Mouse (Mus musculus) liver, embryonic 11.5 days (tissue): ENCODE results near the gene Pitpnm1. TPM values are rescaled to one million over a fixed set of nuclear protein-coding genes. Genes with fewer than 3 reads are reported as not detected.
"Not testable (repeated sequence)": the region's sequence is repeated elsewhere in the genome, so short reads cannot be mapped to it uniquely, and the experiment has no call there.

Experiments used
- ATAC-seq: fragments of 200-750 bp; cut with Nextera tagmentation; replicated peaks from 2 replicates; pipeline ENCODE4 v1.8.0; 2017; ENCODE audit warnings: moderate number of reproducible peaks, mild to moderate bottlenecking, moderate TSS enrichment, moderate library complexity; ENCODE audit not compliant: low FRiP score
- DNase-seq: peaks from one replicate; pipeline ENCODE4 v3.0.0-alpha.2; 2017; ENCODE audit warnings: low spot score
- H3K27ac ChIP-seq: fragments of 300-500 bp; sonication (generic); 2 replicates; pipeline ENCODE4 v1.5.1; 2014; ENCODE audit warnings: mild to moderate bottlenecking, low read depth, low read length, control low read depth
- H3K27me3 ChIP-seq: fragments of 300-500 bp; sonication (generic); replicated peaks from 2 replicates; pipeline ENCODE4 v1.6.1; 2014; ENCODE audit warnings: low read length, mixed read lengths; ENCODE audit not compliant: control insufficient read depth, insufficient read depth
- H3K36me3 ChIP-seq: fragments of 300-500 bp; sonication (generic); 2 replicates; pipeline ENCODE4 v1.6.1; 2014; ENCODE audit warnings: mild to moderate bottlenecking, low read length, moderate library complexity, mixed read lengths; ENCODE audit not compliant: control insufficient read depth, insufficient read depth
- H3K4me1 ChIP-seq: fragments of 300-500 bp; sonication (generic); replicated peaks from 2 replicates; pipeline ENCODE4 v1.6.1; 2014; ENCODE audit warnings: low read length, mixed read lengths; ENCODE audit not compliant: control insufficient read depth, insufficient read depth
- H3K4me2 ChIP-seq: fragments of 300-500 bp; sonication (generic); 2 replicates; pipeline ENCODE4 v1.6.1; 2014; ENCODE audit warnings: mild to moderate bottlenecking, control low read depth, moderate library complexity
- H3K4me3 ChIP-seq: fragments of 300-500 bp; sonication (generic); 2 replicates; pipeline ENCODE4 v1.5.1; 2014; ENCODE audit warnings: low read depth, low read length, control low read depth
- H3K9ac ChIP-seq: fragments of 300-500 bp; sonication (generic); 2 replicates; pipeline ENCODE4 v1.6.1; 2014; ENCODE audit warnings: low read depth, low read length, control low read depth
- H3K9me3 ChIP-seq: fragments of 300-500 bp; sonication (generic); 2 replicates; pipeline ENCODE4 v1.6.1; 2016; ENCODE audit warnings: low read length, inconsistent platforms, mixed read lengths; ENCODE audit not compliant: control insufficient read depth
- WGBS: fragments of 180-500 bp; shearing (Covaris S2); extraction: QIAGEN DNeasy Blood & Tissue Kit; methylation state at CpG from one replicate; pipeline ENCODE4 v1.1.7; 2014; 5-methylcytosine and 5-hydroxymethylcytosine counted together
- polyA plus RNA-seq: library from polyadenylated mRNA; unstranded; fragments of >200 nt; fragmentation: Nextera tagmentation; extraction: Ambion mirVana; gene quantifications from 2 replicates; pipeline ENCODE4 v1.2.1, GENCODE M21; 2014

The Pitpnm1 gene
- polyA plus RNA-seq, 1 experiment from 2014 or later, result 8.0 TPM

DNA sequence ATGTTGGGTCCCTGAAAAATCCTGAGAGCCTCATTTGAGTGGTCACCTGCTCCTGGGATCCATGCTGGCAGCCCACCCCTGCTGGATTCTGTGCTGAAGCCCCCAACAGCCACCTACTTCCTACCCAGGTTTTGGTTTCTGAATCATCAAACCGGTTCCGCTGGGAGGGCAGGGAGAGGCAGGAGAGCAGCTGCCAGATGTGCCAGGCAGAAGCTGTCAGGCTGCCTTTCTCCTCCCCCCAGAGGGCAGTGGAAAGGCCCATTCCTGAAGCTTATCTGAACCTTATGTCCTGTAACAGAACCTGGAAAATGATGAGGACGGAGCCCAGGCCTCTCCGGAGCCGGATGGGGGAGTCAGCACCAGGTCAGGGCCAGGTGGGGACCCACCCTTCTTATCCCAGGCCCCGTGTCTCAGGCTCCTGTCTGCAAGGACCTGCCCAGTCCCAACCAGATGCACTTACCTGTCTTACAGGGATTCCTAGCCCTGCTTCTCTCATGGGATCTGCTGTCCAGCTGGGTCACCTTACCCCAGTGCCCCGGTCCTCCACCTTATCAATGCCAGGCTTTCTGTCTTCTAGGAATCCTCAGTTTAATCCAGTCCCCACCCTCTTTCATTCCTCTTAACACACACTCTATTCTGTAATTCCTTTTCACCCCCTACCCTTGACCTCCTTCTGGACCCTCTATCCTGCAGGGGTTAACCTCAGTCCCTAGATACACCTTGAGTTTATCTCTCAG lies 27.1 kb downstream of the Pitpnm1 start:
- Histone ChIP-seq H3K4me3 (peak overlapping the region; percentile 83), H3K4me2 (peak overlapping the region; percentile 87), H3K4me1 (peaks cover 32% of the 10 kb centered on the region), H3K9me3 (no peaks in the 10 kb centered on the region), H3K27me3 (no peaks in the 10 kb centered on the region), H3K9ac (peak overlapping the region; percentile 90), H3K27ac (0 out of 2 replicates have a peak overlapping the region, but pooled peaks have one; percentile 13), H3K36me3 (peaks cover 9% of the 10 kb centered on the region)
- ATAC-seq (no peak), DNase-seq (no peak)
- WGBS, result 68% methylated on average over 7 of the region's 7 CpGs

DNA sequence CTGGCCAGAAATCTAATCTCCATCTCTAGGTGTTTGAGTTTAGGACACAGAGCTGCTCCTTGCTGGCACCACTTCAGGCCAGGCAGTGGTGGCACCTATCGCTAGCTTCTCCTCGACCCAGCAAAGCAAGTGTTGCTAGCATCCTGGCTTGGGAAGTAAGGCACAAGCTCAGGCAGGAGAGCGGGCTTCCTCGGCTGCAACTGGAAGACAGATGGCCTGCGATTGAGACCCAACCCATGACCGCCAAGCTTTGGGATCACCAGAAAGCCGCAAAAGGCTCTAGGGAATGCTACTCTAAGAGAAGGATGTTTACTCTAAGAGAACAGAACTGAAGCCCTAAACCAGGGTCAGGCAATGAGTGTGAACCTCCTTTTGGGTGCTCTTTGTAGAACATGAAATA lies 29.7 kb downstream of the Pitpnm1 start:
- no peak for DNase-seq
- no peaks in the 10 kb centered on the region for H3K27me3 ChIP-seq
- WGBS, result 92% methylated on average over 7 of the region's 7 CpGs
- no peak overlapping the region for H3K4me2 ChIP-seq
- no peaks in the 10 kb centered on the region for H3K9me3 ChIP-seq
- no peak for ATAC-seq
- peaks cover 26% of the 10 kb centered on the region for H3K4me1 ChIP-seq
- H3K4me3 ChIP-seq, result no peak overlapping the region
- H3K27ac ChIP-seq, result no peak overlapping the region
- peaks cover 14% of the 10 kb centered on the region for H3K36me3 ChIP-seq
- H3K9ac ChIP-seq, result no peak overlapping the region

DNA sequence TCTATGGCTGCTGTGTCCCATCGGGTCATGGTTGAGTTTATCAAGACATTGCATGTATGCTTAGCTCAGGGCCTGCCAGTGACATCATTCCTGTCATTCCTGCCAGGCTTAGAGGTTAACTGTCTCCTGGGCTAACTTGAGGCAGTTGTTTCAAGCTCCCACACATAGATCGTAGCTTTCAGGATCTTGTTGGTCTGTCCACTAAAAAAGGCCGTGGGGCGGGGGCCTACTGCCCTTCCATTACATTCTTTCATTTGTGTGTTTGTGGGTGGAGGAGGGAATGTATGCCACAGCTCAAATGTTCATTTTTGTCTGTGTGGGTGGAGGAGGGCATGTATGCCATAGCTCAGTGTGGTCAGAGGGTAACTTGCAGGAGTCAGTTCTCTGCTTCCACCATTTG lies 30.3 kb downstream of the Pitpnm1 start:
- no peak overlapping the region for H3K27ac ChIP-seq
- H3K9me3 ChIP-seq, result no peaks in the 10 kb centered on the region
- no peak overlapping the region for H3K9ac ChIP-seq
- 84% methylated on average over 4 of the region's 4 CpGs for WGBS
- DNase-seq (no peak), ATAC-seq (no peak)
- no peaks in the 10 kb centered on the region for H3K27me3 ChIP-seq
- peaks cover 14% of the 10 kb centered on the region for H3K36me3 ChIP-seq
- H3K4me2 ChIP-seq, result peak overlapping the region; percentile 47
- no peak overlapping the region; the same call in 1 of the 2 replicates for H3K4me3 ChIP-seq
- peaks cover 26% of the 10 kb centered on the region for H3K4me1 ChIP-seq

DNA sequence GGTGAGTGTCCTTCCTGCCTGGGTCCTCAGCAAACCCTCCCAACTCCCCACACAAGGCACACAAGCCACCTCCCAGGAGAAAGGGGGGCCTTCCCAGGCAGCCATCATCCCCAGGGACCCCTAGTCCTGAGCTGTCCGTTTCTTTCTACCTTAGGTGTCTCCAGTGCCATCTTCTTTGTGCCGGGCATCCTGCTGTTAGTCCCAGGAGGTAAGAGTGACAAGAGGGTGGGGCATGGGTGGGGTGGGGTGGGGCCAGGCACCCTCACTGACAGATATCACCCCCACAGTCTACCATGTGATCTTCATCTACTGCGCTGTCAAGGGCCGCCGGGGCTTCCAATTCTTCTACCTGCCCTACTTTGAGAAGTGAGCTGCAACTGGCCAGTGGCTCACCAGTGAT lies 31.3 kb downstream of the Pitpnm1 start:
- WGBS, result 57% methylated on average over 5 of the region's 5 CpGs
- peak overlapping the region; percentile 41 for H3K4me3 ChIP-seq
- H3K4me2 ChIP-seq, result peak overlapping the region; percentile 47
- no peak for DNase-seq
- peaks cover 26% of the 10 kb centered on the region for H3K4me1 ChIP-seq
- peak overlapping the region; percentile 48; the same call in 1 of the 2 replicates for H3K9ac ChIP-seq
- peak; percentile 86 for ATAC-seq
- no peaks in the 10 kb centered on the region for H3K9me3 ChIP-seq
- peaks cover 14% of the 10 kb centered on the region for H3K36me3 ChIP-seq
- peak overlapping the region; percentile 61; the same call in 1 of the 2 replicates for H3K27ac ChIP-seq
- H3K27me3 ChIP-seq, result no peaks in the 10 kb centered on the region

DNA sequence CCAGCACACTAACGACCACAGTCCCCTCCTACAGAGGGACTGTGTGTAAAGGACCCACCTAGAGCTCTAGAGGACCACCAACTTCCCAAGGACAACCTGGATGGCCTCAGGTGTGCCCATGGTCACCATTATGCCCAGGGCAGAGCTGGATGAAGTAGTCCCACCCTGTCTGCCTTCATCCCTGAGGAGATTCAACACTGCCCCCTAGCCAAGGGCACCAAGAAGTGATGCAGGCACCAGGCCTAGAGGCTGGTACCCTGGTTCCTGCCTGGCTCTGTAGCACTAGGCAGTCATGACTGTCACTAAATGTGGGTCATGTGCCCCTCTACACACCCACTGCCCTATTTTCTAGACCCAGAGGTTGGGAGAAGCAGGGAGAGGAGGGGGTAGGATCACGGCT lies 32.0 kb downstream of the Pitpnm1 start:
- H3K27ac ChIP-seq, result peak overlapping the region; percentile 61
- H3K4me2 ChIP-seq, result peak overlapping the region; percentile 47
- DNase-seq (no peak), ATAC-seq (no peak)
- peaks cover 22% of the 10 kb centered on the region for H3K4me1 ChIP-seq
- H3K9ac ChIP-seq, result peak overlapping the region; percentile 48; the same call in 1 of the 2 replicates
- H3K36me3 ChIP-seq, result peaks cover 14% of the 10 kb centered on the region
- no peaks in the 10 kb centered on the region for H3K9me3 ChIP-seq
- WGBS, result 88% methylated on average over 2 of the region's 2 CpGs
- no peaks in the 10 kb centered on the region for H3K27me3 ChIP-seq
- no peak overlapping the region; the same call in 1 of the 2 replicates for H3K4me3 ChIP-seq

DNA sequence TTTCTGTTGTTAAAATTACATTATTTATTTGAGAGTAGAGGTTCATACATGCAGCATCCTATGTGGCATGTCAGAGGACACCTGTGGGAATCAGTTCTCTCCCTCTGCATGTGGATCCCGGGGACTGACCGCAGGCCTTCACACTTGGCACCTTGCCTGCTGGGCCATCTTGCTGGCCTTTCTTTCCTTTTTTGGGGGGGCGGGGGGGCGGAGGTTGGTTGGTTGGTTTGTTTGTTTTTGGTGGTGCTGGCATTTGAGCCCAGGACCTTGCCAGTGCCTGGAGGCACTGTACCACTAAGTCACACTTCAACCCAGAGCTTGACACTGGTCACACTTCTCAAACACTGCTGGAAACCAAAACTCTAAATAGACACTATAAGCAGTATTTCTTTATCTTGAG lies 34.6 kb downstream of the Pitpnm1 start:
- Histone ChIP-seq H3K4me1 (peaks cover 15% of the 10 kb centered on the region), H3K9ac (no peak overlapping the region), H3K36me3 (peaks cover 10% of the 10 kb centered on the region), H3K27ac (no peak overlapping the region), H3K4me3 (no peak overlapping the region), H3K9me3 (no peaks in the 10 kb centered on the region), H3K4me2 (no peak overlapping the region), H3K27me3 (no peaks in the 10 kb centered on the region; the same call in 1 of the 2 replicates)
- DNase-seq (no peak), ATAC-seq (no peak)
- 79% methylated on average over 4 of the region's 4 CpGs for WGBS

DNA sequence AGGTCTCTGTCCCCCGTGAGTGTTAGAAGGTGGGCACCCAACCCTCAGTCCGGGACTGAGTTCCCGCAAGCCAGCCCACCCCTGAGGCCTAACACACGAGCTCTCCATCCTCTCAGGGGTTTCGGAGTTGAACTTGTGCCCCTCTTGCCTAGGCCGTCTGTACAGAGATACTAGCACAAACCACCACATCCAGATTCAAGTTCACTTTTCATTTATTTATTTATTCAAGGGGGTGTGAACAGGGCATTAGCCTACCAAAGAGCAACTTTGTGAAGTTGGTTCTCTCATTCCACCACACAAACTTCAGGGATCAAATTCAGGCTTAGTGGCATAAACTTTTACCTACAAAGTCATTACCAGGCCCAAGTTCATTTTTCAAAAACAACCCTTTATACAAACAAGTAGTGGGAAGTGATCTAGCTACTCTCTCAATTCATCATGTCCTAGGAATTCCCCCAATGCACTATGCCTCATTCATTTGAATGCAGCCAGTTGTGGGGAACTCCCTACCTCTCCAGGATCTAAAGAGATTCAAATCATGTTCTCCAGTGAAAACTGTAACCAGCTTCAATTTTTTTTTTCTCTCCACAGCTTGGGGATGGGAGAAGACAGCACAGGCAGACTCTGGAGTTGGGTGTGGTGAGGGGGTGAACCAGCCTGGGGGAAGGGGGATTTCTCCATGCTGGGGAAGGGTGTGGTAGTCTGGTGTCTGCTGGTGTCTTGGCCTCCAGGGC lies 35.6 kb downstream of the Pitpnm1 start:
- H3K27ac ChIP-seq, ATAC-seq, DNase-seq, H3K9ac ChIP-seq, H3K4me3 ChIP-seq, H3K9me3 ChIP-seq, H3K4me2 ChIP-seq, H3K27me3 ChIP-seq: not testable (repeated sequence)
- 77% methylated on average over 6 of the region's 6 CpGs for WGBS
- Histone ChIP-seq H3K36me3 (peaks cover 10% of the 10 kb centered on the region), H3K4me1 (peaks cover 14% of the 10 kb centered on the region)

DNA sequence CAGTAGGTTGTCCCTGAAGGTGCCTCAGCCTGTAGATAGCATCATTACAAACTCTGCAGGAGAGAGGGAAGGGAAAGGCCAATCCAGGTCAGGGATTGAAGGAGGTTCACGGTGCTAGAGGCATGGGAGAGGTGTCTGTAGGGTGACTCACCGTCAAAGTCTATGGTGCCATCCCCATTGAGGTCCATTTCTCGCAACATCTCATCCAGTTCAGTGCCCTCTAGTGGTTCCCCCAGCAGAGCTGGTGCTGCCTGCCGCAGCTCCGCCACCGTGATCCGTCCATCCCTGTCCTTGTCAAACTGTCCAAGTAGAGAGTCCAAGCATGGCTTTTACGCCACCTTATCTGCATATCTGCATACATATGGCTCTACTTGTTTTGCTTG lies 36.2 kb downstream of the Pitpnm1 start:
- not testable (repeated sequence) for H3K27ac ChIP-seq, H3K9me3 ChIP-seq, H3K4me1 ChIP-seq, DNase-seq, H3K4me3 ChIP-seq, H3K9ac ChIP-seq, H3K27me3 ChIP-seq
- H3K4me2 ChIP-seq, result peak overlapping the region; percentile 37; the same call in 1 of the 2 replicates
- H3K36me3 ChIP-seq, result peaks cover 10% of the 10 kb centered on the region
- peak; percentile 65 for ATAC-seq
- 22% methylated on average over 8 of the region's 8 CpGs for WGBS
